Mouse (Mus musculus): ENCODE data around the gene Sema3b. TPM values are rescaled to one million over a fixed set of nuclear protein-coding genes. Genes with fewer than 3 reads are reported as not detected.

Sema3b gene
- polyA plus RNA-seq, 1 experiment from 2014 or later = 2.8 TPM

DNA sequence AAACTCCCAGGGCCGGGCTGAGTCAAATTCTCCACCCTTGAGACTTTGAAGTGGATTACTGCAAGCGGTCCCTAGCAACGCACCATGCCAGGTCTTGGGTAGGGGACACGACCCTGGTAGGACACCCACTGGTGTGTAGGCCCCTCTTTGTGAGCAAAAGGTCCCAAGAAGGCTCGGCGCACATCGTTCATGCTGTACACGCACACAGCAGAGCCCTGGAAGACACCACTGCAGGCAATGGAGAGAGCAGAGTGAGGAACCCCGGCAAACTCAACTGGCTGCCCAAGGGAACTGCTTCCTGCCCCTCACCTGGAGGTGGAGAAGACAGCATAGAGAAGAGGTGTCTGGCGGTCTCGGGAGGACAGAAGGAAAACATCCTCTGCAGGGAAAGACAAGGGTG lies 7.8 kb downstream of the Sema3b start:
- Histone ChIP-seq H3K9ac (replicated peaks; ENCODE audit: low read depth, low read length) (no peak overlapping the region), H3K4me2 (ENCODE audit: low read depth, low read length) (no peak overlapping the region), H3K36me3 (ENCODE audit: control insufficient read depth, insufficient read depth, low read length) (no peaks in the 10 kb centered on the region), H3K27me3 (ENCODE audit: control insufficient read depth, insufficient read depth, low read length) (no peaks in the 10 kb centered on the region), H3K27ac (ENCODE audit: low read depth, low read length) (no peak overlapping the region), H3K9me3 (ENCODE audit: control insufficient read depth, low read length) (no peaks in the 10 kb centered on the region), H3K4me1 (ENCODE audit: control insufficient read depth, insufficient read depth, low read length) (0 out of 2 replicates have a peak, but pooled peaks cover 8% of the 10 kb centered on the region), H3K4me3 (ENCODE audit: low read depth, low read length) (no peak overlapping the region)
- WGBS = 82% methylated on average over 11 of the region's 11 CpGs
- no peak for ATAC-seq (ENCODE audit: low read depth)

DNA sequence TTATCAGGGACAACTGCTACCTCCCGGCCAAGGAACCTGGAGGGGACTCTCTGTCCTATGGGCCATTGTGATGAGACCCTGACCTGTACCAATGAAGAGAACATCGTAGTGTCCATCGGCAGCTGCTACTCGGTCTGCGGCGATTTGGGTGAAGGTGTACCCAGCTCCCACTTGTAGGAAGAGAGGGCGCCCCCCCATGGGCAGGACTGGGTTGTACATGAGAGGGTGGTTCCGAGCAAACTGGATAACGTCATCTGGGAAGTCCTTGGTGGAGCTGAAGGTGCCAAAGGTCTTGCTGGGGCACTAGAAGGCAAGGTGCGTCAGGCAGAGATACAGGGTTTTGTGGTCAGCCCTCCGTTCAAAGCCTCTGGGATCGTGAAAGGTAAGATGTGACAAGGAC lies 8.3 kb downstream of the Sema3b start:
- Histone ChIP-seq H3K36me3 (ENCODE audit: control insufficient read depth, insufficient read depth, low read length) (no peaks in the 10 kb centered on the region), H3K27ac (ENCODE audit: low read depth, low read length) (no peak overlapping the region), H3K9ac (replicated peaks; ENCODE audit: low read depth, low read length) (no peak overlapping the region), H3K4me1 (ENCODE audit: control insufficient read depth, insufficient read depth, low read length) (0 out of 2 replicates have a peak, but pooled peaks cover 8% of the 10 kb centered on the region), H3K4me2 (ENCODE audit: low read depth, low read length) (no peak overlapping the region), H3K27me3 (ENCODE audit: control insufficient read depth, insufficient read depth, low read length) (no peaks in the 10 kb centered on the region), H3K4me3 (ENCODE audit: low read depth, low read length) (no peak overlapping the region), H3K9me3 (ENCODE audit: control insufficient read depth, low read length) (no peaks in the 10 kb centered on the region)
- 80% methylated on average over 12 of the region's 12 CpGs for WGBS
- ATAC-seq (ENCODE audit: low read depth) = no peak

DNA sequence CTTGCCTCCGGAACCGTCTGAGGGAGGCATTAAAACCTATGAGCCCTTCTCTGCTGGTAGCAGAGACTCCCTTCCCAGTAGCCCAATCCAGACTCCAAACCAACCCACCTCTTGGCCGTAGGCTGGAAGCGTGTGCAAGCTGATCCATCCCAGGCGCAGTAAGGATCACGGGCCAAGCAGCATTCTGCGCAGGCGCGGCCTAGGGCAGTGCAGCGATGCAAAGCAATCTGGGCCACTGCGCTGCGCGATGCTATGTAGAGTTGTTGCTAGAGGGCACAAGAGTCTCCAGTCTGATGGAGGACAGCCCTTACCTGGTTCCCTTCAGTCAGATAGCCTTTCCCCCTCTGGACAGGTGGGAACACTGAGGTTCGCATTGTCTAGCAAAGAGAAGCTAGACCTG lies 9.2 kb downstream of the Sema3b start:
- no peak overlapping the region for H3K9ac ChIP-seq (replicated peaks; ENCODE audit: low read depth, low read length)
- 0 out of 2 replicates have a peak, but pooled peaks have one; percentile 29 for ATAC-seq (ENCODE audit: low read depth)
- 65% methylated on average over 14 of the region's 14 CpGs for WGBS

DNA sequence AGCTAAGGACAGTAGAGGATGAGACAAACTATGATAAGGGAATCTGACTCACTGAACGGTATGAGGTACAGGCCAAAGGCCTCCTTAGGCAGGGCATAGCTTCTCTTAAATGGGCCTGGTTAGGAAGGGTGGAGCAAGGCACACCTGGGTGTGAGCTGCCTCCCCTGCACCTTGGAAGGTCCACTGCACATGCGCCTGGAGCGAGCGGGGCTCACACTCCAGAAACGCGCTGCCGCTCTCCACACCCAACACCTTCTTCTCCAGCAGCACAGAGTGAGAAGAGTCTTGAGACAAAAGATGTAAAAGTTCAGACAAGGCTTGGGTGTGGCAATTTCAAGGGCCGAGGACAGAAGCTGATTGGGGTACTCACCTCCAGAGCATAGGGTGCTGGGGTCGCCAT lies 9.6 kb downstream of the Sema3b start:
- ATAC-seq (ENCODE audit: low read depth) = no peak
- 90% methylated on average over 9 of the region's 9 CpGs for WGBS

More for the DNA sequence above, 9.2 kb downstream of the Sema3b start:
- H3K27ac ChIP-seq (ENCODE audit: low read depth, low read length) = no peak overlapping the region
- H3K4me2 ChIP-seq (ENCODE audit: low read depth, low read length) = no peak overlapping the region
- H3K4me3 ChIP-seq (ENCODE audit: low read depth, low read length) = no peak overlapping the region
- no peaks in the 10 kb centered on the region for H3K27me3 ChIP-seq (ENCODE audit: control insufficient read depth, insufficient read depth, low read length)
- no peaks in the 10 kb centered on the region for H3K9me3 ChIP-seq (ENCODE audit: control insufficient read depth, low read length)
- 0 out of 2 replicates have a peak, but pooled peaks cover 7% of the 10 kb centered on the region for H3K4me1 ChIP-seq (ENCODE audit: control insufficient read depth, insufficient read depth, low read length)
- H3K36me3 ChIP-seq (ENCODE audit: control insufficient read depth, insufficient read depth, low read length) = no peaks in the 10 kb centered on the region

DNA sequence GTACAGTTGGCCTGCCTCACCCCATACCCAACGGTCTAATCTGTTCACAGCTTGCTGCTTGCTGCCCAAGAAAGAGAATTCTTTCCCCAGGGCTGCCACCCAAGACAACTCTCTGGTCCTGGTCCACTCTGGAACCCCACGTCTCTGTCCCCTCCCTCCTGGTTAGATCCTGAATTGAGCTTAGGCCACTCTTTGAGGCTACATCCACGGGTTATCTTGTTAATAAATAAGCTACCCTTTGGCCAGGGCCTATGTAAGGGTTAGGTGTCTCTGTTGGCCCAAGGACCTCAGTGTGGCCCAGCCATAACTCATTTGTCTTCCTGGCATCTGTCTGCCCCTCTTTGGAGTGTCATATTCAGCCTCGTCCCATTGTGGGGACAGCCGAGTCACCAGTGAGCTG lies 10.6 kb downstream of the Sema3b start:
- Histone ChIP-seq H3K9ac (replicated peaks; ENCODE audit: low read depth, low read length) (no peak overlapping the region), H3K27ac (ENCODE audit: low read depth, low read length) (no peak overlapping the region), H3K36me3 (ENCODE audit: control insufficient read depth, insufficient read depth, low read length) (peaks cover 7% of the 10 kb centered on the region; the same call in 1 of the 2 replicates), H3K9me3 (ENCODE audit: control insufficient read depth, low read length) (no peaks in the 10 kb centered on the region), H3K4me1 (ENCODE audit: control insufficient read depth, insufficient read depth, low read length) (no peaks in the 10 kb centered on the region), H3K27me3 (ENCODE audit: control insufficient read depth, insufficient read depth, low read length) (no peaks in the 10 kb centered on the region), H3K4me3 (ENCODE audit: low read depth, low read length) (no peak overlapping the region), H3K4me2 (ENCODE audit: low read depth, low read length) (no peak overlapping the region)
- ATAC-seq (ENCODE audit: low read depth) = no peak
- 77% methylated on average over 5 of the region's 5 CpGs for WGBS

More for the DNA sequence above, 9.6 kb downstream of the Sema3b start:
- Histone ChIP-seq H3K4me3 (ENCODE audit: low read depth, low read length) (no peak overlapping the region), H3K9me3 (ENCODE audit: control insufficient read depth, low read length) (no peaks in the 10 kb centered on the region), H3K36me3 (ENCODE audit: control insufficient read depth, insufficient read depth, low read length) (no peaks in the 10 kb centered on the region), H3K9ac (replicated peaks; ENCODE audit: low read depth, low read length) (no peak overlapping the region), H3K27me3 (ENCODE audit: control insufficient read depth, insufficient read depth, low read length) (no peaks in the 10 kb centered on the region), H3K27ac (ENCODE audit: low read depth, low read length) (no peak overlapping the region), H3K4me2 (ENCODE audit: low read depth, low read length) (no peak overlapping the region), H3K4me1 (ENCODE audit: control insufficient read depth, insufficient read depth, low read length) (0 out of 2 replicates have a peak, but pooled peaks cover 3% of the 10 kb centered on the region)

DNA sequence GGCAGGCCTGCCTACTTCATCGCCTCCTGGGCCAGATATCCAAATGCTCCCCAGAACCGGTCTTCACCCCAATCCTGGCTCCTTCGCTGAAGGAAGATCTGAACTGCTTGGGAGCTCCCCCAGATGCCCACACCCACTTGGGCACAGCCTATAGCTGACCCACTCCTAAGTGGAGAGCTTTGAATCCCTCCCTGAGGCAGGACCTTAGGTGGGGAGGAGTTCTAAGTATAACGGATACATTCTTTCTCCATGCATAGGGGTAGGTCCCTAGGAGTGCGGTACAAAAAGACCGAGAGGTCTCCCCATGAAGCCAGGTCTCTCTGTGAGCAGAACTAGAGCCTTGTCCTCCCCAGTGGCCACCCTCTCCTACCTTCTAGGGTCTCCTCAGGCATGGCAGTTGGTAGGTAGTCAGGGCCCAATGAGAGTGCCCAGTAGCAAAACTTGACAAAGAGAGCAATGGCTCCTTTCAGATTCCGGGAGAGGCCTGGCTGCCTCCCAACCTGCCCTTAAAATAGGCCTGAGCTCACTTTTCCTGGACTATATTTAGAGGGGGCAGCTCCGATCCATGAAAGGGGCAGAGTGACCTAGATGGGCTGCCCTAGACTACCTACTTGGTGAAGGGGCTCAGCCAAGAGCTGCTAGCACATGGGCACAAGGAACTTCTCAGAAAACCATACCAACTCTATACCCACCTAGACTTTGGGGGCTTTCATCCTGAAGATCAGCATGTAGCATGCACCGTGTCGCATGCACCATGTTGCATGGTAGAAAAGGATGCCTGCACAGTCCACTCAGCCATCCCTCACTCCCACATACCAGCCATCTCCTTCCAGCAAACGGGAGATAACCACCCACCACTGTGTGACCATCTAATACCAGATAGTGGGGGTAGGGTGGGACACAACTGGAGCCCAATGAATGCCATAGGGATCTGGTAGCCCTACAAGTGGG lies 12.1 kb downstream of the Sema3b start:
- Histone ChIP-seq H3K36me3 (ENCODE audit: control insufficient read depth, insufficient read depth, low read length) (peaks cover 8% of the 10 kb centered on the region), H3K27ac (ENCODE audit: low read depth, low read length) (no peak overlapping the region), H3K27me3 (ENCODE audit: control insufficient read depth, insufficient read depth, low read length) (no peaks in the 10 kb centered on the region), H3K4me1 (ENCODE audit: control insufficient read depth, insufficient read depth, low read length) (no peaks in the 10 kb centered on the region), H3K4me2 (ENCODE audit: low read depth, low read length) (no peak overlapping the region), H3K4me3 (ENCODE audit: low read depth, low read length) (no peak overlapping the region), H3K9ac (replicated peaks; ENCODE audit: low read depth, low read length) (no peak overlapping the region), H3K9me3 (ENCODE audit: control insufficient read depth, low read length) (no peaks in the 10 kb centered on the region)
- WGBS = 92% methylated on average over 11 of the region's 11 CpGs
- ATAC-seq (ENCODE audit: low read depth) = no peak

DNA sequence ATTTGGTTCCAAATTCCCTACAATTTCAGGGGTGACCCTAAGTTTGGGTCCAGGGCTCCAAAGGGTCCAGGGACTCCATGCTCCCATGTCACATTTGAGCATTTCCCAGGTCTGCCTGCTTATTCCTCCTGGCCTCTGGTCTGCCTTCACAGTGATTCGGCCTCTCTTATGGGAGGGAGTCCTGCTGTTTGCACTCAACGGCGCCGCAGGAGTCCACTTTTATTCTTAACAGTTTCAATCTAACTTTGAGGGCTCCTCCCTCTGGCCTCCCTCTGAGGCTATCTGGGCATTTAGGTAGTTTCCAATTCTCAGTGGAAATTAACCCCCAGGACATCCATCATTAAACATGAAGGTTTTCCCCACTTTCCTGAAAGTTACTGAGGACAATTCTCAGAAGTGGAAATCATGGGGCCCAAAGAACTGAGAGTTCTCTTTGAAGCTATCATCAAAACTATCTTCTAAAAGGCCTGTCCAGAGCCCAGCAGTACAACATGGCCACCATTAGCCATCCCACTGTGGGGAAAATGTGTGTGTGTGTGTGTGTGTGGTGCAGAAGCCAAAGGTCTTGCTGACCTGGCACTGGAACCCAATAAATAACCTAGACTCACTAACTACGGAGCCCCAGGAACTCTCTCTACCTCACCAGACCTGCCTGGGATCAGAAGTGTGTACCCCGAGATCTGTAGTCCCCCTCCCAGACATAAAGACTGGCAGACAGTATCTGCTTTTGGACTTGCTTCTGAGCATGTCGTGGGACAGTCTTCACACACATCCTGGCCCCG lies 14.6 kb downstream of the Sema3b start:
- peaks cover 31% of the 10 kb centered on the region for H3K36me3 ChIP-seq (ENCODE audit: control insufficient read depth, insufficient read depth, low read length)
- H3K27ac ChIP-seq (ENCODE audit: low read depth, low read length) = no peak overlapping the region
- ATAC-seq (ENCODE audit: low read depth) = no peak
- no peak overlapping the region for H3K4me2 ChIP-seq (ENCODE audit: low read depth, low read length)
- H3K27me3 ChIP-seq (ENCODE audit: control insufficient read depth, insufficient read depth, low read length) = no peaks in the 10 kb centered on the region
- H3K9ac ChIP-seq (replicated peaks; ENCODE audit: low read depth, low read length) = no peak overlapping the region
- no peak overlapping the region for H3K4me3 ChIP-seq (ENCODE audit: low read depth, low read length)
- 63% methylated on average over 8 of the region's 8 CpGs for WGBS
- H3K9me3 ChIP-seq (ENCODE audit: control insufficient read depth, low read length) = no peaks in the 10 kb centered on the region
- no peaks in the 10 kb centered on the region for H3K4me1 ChIP-seq (ENCODE audit: control insufficient read depth, insufficient read depth, low read length)

DNA sequence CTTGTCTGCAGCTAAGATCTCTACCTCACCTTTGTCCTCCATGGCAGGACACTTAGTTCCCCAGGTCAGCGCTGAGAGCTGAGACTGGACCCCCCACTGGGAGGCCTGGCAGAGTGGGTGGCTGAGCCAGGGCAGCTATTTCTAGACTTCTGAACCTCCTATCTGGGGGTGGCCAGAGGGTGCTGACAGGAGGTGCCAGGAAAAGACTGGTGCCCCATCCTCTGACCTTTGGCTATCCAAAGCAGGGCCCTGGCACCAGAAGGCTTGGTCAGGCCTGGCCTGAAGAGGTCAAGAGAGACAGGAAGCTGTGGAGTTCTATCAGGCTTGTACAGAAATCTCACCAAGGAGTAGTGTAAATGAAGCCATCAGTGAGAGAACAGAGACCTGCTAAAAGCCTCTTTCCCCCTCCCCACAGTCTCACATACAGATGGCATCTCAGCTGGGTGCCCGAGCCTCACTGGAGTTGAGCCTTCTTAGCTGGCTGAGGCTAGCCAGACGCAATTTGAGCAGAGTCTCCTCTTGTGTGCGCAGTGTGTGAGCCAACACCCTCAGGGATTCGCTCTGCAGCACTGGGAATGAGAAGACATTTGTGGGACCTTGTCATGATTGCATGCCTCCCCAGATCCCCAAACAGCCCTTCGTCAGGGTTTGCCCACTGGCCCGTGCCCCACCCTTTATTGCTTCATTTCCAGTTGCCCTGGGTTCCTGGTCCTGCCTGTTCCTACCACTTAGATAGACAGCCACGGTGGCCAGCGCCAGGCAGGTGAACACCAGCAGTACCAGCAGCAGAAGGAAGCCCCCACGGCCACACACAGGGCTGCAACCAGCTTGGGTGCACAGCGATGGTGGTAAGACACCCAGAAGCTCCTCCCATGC lies 15.7 kb downstream of the Sema3b start:
- ATAC-seq (ENCODE audit: low read depth) = no peak
- no peak overlapping the region for H3K4me3 ChIP-seq (ENCODE audit: low read depth, low read length)
- peaks cover 3% of the 10 kb centered on the region for H3K4me1 ChIP-seq (ENCODE audit: control insufficient read depth, insufficient read depth, low read length)
- no peaks in the 10 kb centered on the region for H3K27me3 ChIP-seq (ENCODE audit: control insufficient read depth, insufficient read depth, low read length)
- 72% methylated on average over 11 of the region's 11 CpGs for WGBS
- H3K4me2 ChIP-seq (ENCODE audit: low read depth, low read length) = no peak overlapping the region
- H3K9ac ChIP-seq (replicated peaks; ENCODE audit: low read depth, low read length) = no peak overlapping the region
- no peaks in the 10 kb centered on the region for H3K9me3 ChIP-seq (ENCODE audit: control insufficient read depth, low read length)
- H3K27ac ChIP-seq (ENCODE audit: low read depth, low read length) = no peak overlapping the region
- peaks cover 31% of the 10 kb centered on the region for H3K36me3 ChIP-seq (ENCODE audit: control insufficient read depth, insufficient read depth, low read length)
